Comparison of ENCODE assay signal across 8 mouse cellular contexts in genomic region chrX:48513824-48514223, GRCm38 (mm10). TPM values are rescaled to one million over a fixed set of nuclear protein-coding genes. Genes with fewer than 3 reads are reported as not detected.
A peak's percentile ranks its signal among the peaks of the same experiment; 100 is the strongest.
DNase-seq lines count a peak whose midpoint lies in the region; ATAC-seq and TF ChIP-seq lines count a peak whose summit lies in the region.

No protein-coding gene starts in this region.

- POLR2A ChIA-PET in Patski (lab: Charles Lee): interaction anchor here (0.7 kb wide), 1 partner anchor 28 kb away, joined by 4 read pairs; no protein-coding TSS in a partner anchor

- no peaks in the 10 kb centered on the region for H3K9me3 ChIP-seq in hindbrain, embryonic 11.5 days (ENCODE audit: control insufficient read depth, low read length)

- peak overlapping the region; percentile 28 for H3K4me2 ChIP-seq in hindbrain, embryonic 11.5 days (replicated peaks; ENCODE audit: low read depth, low read length)

- H3K9ac ChIP-seq in hindbrain, embryonic 11.5 days (ENCODE audit: low read depth, low read length): no peak overlapping the region

- 13% methylated on average over 13 of the region's 13 CpGs for WGBS in hindbrain, embryonic 11.5 days

- ATAC-seq in Patski: peak; percentile 21
- no peak for ATAC-seq in hindbrain, embryonic 11.5 days (ENCODE audit: low FRiP score)
- ATAC-seq in megakaryocyte progenitor cell, adult 5-6 weeks (replicated peaks; ENCODE audit: poor library complexity): peak; percentile 67

- peak overlapping the region; percentile 69 for H3K4me3 ChIP-seq in layer of hippocampus, adult 2 months
- peak overlapping the region; percentile 49 for H3K4me3 ChIP-seq in hindbrain, embryonic 11.5 days (ENCODE audit: low read depth, low read length)

- no peaks in the 10 kb centered on the region for H3K4me1 ChIP-seq in hindbrain, embryonic 11.5 days (replicated peaks; ENCODE audit: control insufficient read depth, insufficient read depth, low read length)

- CTCF ChIA-PET in Patski (lab: Charles Lee): interaction anchor here (1.0 to 1.2 kb wide), 2 partner anchors 8 to 9 kb away, joined by 3 read pairs; no protein-coding TSS in a partner anchor

- H3K27me3 ChIP-seq in Patski: no peaks in the 10 kb centered on the region
- H3K27me3 ChIP-seq in hindbrain, embryonic 11.5 days (ENCODE audit: control insufficient read depth, insufficient read depth, low read length): no peaks in the 10 kb centered on the region

- H3K27ac ChIP-seq in layer of hippocampus, adult 2 months: peak overlapping the region; percentile 73
- no peak overlapping the region for H3K27ac ChIP-seq in hindbrain, embryonic 11.5 days (ENCODE audit: low read depth, low read length)

- in situ Hi-C loops in Patski (cut with MboI; ENCODE audit: low pct_unique_long_range_greater_than_20kb): no loop called here

- TF ChIP-seq CTCF in layer of hippocampus, adult 2 months (conservative IDR thresholded peaks at IDR 0.05): no peak
- no peak for TF ChIP-seq CTCF in Patski (IDR thresholded peaks at IDR 0.05)

- no peaks in the 10 kb centered on the region for H3K36me3 ChIP-seq in hindbrain, embryonic 11.5 days (ENCODE audit: control insufficient read depth, insufficient read depth, low read length)

- DNase-seq in layer of hippocampus, adult 2 months (ENCODE audit: low spot score in 2 of 2): no peak
- DNase-seq in layer of hippocampus, adult 9-10 months (ENCODE audit: low spot score): no peak
- peak; percentile 10 for DNase-seq in Patski (ENCODE audit: low read depth, low spot score)
- peak; percentile 10 for DNase-seq in hindbrain, embryonic 11.5 days (ENCODE audit: low spot score)
- no peak for DNase-seq in ovary, postnatal 36 days (ENCODE audit: low spot score)
- DNase-seq in right cerebral cortex, adult 18-20 months: no peak
- no peak for DNase-seq in cerebellum, adult 9-11 months

RNA-seq across cellular contexts. Expression of gene Aifm1, which starts 0.5 kb away (rescaled TPM):
- 10 to 100 TPM; 27.8 to 29.0 TPM for total RNA-seq in layer of hippocampus, adult 2 months (2021)
- polyA plus RNA-seq in Patski (2021): 180 TPM
- 63.6 and 78.5 TPM in 2 replicates for polyA plus RNA-seq in hindbrain, embryonic 11.5 days (2014; fragmentation: Nextera tagmentation; extraction: Ambion mirVana)
- total RNA-seq in megakaryocyte progenitor cell, adult 5-6 weeks (2015): 86.4 and 93.7 TPM in 2 replicates
- total RNA-seq in megakaryocyte progenitor cell, adult 5-6 weeks (2017): 85.2 and 105 TPM in 2 replicates

RNA-seq across cellular contexts. Expression of gene Rab33a, which starts 5.3 kb away (rescaled TPM):
- 10 to 100 TPM; 22.1 to 24.3 TPM for total RNA-seq in layer of hippocampus, adult 2 months (2021)
- polyA plus RNA-seq in Patski (2021): 0.06 TPM
- 31.6 and 32.9 TPM in 2 replicates for polyA plus RNA-seq in hindbrain, embryonic 11.5 days (2014; fragmentation: Nextera tagmentation; extraction: Ambion mirVana)
- total RNA-seq in megakaryocyte progenitor cell, adult 5-6 weeks (2015): 0.17 and 0.84 TPM in 2 replicates
- 0.14 TPM in 1 of 2 replicates, not detected in the other for total RNA-seq in megakaryocyte progenitor cell, adult 5-6 weeks (2017)

RNA-seq across cellular contexts. Expression of gene Elf4, which starts 50.9 kb away (rescaled TPM):
- under 1 TPM; 0.61 to 0.84 TPM for total RNA-seq in layer of hippocampus, adult 2 months (2021)
- 8.6 TPM for polyA plus RNA-seq in Patski (2021)
- polyA plus RNA-seq in hindbrain, embryonic 11.5 days (2014; fragmentation: Nextera tagmentation; extraction: Ambion mirVana): 1.9 and 2.3 TPM in 2 replicates
- total RNA-seq in megakaryocyte progenitor cell, adult 5-6 weeks (2015): 54.9 and 57.2 TPM in 2 replicates
- 12.7 and 13.2 TPM in 2 replicates for total RNA-seq in megakaryocyte progenitor cell, adult 5-6 weeks (2017)

Comparison
In these comparisons a context has a peak if more than half of its experiments do, and no peak if none do; other contexts are left out.
1. DNase-seq: peak in Patski (single experiment) and hindbrain, embryonic 11.5 days (single experiment); none in layer of hippocampus, adult 2 months (0 of 2), layer of hippocampus, adult 9-10 months (single experiment), ovary, postnatal 36 days (single experiment), right cerebral cortex, adult 18-20 months (single experiment) and cerebellum, adult 9-11 months (single experiment).
2. RNA of gene Rab33a, which starts 5.3 kb away (total RNA-seq): 22.1 to 24.3 TPM in layer of hippocampus, adult 2 months; 0.14 to 0.84 TPM in megakaryocyte progenitor cell, adult 5-6 weeks; every median in the first group is over 10 times any median in the second.
3. RNA of gene Elf4, which starts 50.9 kb away (total RNA-seq): 12.7 to 57.2 TPM in megakaryocyte progenitor cell, adult 5-6 weeks; 0.61 to 0.84 TPM in layer of hippocampus, adult 2 months; every median in the first group is over 4 times any median in the second.